Mouse (Mus musculus): ENCODE results near the gene Ctdspl.

The Ctdspl gene

GRCm38 (mm10) chr9:119058245-119058644 is 132.0 kb downstream of the Ctdspl start:
- no peak for DNase-seq (ENCODE audit: low read depth, low spot score)

DNA sequence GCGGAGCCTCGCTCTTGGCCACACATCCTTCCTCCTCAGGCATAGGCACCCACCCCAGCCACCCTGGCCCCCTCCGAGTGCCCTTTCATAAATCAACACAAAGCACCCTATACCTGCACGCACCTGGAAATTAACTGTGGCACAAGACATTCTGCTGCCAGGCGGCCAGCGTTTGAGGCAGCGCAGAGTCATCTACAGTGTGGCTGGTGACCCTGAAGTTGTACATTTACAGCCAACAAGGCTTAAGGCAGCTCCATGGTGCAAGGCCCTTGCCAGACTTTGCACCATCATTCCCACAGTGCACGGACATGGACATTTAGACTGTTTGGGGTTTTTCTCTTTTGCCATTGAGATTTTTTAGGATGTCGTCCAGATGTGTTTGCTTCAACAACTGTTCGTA is 134.4 kb downstream of the Ctdspl start:
- no peak for DNase-seq (ENCODE audit: low read depth, low spot score)

DNA sequence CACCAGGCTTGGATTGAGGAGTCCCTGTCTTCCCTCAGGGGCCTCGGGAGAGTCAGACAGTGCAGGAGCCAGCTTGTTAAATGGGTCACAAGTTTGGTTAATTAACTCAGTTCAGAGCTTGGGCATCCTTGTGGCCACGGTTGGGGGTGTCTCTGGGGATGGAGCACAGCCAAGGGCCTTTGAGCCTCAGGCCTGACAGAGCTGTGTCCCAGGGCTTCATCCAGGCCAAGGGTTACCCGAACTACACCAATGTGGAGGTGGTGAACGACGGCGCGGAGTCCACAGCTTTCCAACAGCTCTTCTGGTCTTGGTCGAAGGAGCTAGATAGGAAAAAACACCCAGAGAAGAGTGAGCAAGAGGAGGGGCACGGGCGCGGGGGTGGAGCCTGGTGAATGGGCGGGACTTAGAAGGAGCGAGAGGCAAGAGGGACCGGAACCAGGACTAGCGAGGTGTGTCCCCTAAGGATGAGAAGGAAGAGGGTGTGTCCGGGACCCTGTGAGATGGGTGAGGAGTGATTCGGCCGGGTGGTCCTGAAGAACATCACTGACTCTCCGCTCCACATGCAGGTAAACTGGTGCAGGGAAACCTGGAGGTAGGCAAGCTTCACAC is 136.9 kb downstream of the Ctdspl start:
- peak; percentile 79 for DNase-seq (ENCODE audit: low read depth, low spot score)

DNA sequence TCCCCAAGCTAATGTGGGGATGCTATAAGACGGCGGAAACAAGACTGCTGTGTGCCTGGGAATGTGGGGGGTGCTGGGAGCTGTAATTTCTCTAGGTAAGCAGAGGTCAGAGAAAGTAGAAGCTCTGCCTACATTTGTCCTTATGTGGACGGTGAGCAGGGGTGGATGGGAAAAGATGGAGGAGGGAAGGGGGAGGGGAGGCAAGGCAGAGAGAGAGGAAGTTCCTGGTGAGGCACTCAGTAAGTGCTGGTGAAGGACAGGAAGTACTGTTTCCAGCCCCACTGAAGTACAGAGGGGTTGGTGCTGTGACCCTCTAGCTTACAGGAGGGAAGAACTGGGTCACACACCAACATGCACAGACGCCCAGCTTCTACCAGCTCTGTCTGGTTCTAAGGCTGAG is 138.0 kb downstream of the Ctdspl start:
- DNase-seq (ENCODE audit: low read depth, low spot score): no peak

DNA sequence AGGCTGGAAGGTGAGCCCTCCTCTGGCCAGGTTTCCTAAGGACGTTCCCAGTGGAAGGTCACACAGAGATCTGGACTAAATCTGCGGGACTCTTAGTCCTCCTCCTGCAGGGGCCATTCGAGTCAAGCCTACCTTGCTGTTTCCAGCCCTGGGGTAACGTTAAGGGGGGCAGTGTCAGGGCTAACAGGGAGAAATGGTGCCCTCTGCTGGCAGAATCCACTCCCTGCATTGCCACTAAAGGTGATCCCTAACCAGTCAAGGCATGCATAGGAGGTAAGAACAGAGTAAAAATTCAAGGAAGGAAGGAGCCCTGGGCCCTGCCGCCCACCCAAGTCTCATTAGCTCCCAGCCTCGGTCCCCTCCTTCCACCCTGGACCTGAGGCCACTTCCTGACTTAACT is 141.3 kb downstream of the Ctdspl start:
- DNase-seq (ENCODE audit: low read depth, low spot score): peak; percentile 72

- no peak for DNase-seq (ENCODE audit: low read depth, low spot score)
Observed at GRCm38 (mm10) chr9:119068266-119068665, 142.0 kb downstream of the Ctdspl start.

GRCm38 (mm10) chr9:119070173-119070825 is 144.0 kb downstream of the Ctdspl start:
- no peak for DNase-seq (ENCODE audit: low read depth, low spot score)

- DNase-seq (ENCODE audit: low read depth, low spot score): peak; percentile 78
Observed at GRCm38 (mm10) chr9:119071786-119072185, 145.5 kb downstream of the Ctdspl start.

- no peak for DNase-seq (ENCODE audit: low read depth, low spot score)
Observed at GRCm38 (mm10) chr9:119073184-119073895, 147.1 kb downstream of the Ctdspl start.

DNA sequence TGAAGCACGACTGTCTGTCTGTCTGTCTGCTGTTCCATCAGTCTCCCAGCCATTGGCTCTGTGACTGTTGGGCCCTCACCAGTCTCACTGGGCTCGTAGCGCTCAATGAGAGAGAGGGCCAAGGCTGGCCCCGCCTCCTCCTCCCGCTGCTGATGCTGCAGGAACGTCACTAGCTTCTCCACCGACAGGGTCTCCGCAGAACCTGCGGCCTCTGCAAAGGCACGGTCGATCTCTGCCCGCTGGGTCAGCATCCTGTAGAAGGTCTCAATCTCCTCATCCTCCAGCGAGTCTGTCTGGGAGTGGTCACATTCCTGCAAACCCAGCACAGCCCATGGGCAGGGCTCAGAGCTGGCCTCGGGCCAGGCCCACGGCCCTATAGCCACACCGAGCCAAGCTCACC is 149.4 kb downstream of the Ctdspl start:
- DNase-seq (ENCODE audit: low read depth, low spot score): peak; percentile 68

DNA sequence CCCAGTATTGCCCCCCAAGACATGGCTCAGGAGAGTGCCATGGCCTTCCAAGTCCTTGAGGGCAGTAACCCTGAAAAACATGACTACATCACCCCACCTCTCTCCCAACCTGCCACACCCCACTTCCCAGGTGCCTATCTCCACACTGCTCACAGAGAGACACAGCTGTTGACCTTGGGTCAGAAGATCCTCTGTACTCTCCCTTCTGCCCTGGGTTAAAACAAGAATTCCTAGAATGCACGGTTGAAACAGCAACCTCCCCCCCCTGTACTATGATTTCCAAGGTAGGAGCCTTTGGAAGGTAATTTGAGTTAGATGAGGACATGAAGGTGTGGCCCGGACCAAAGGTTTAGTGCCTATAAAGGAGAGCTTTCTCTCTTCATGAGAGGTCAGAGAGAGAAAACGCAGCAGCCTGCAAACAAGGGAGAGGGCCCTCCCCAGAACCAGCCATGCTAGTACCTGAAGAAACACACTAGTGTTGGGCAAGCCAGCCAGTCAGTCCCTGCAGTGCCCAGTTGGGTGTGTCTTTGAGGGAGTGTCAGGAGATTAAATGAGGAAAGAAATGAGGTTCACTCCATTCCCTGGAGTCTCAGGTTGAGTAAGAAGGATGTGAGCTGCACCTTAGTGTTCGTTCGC is 153.9 kb downstream of the Ctdspl start:
- DNase-seq (ENCODE audit: low read depth, low spot score): peak; percentile 56

GRCm38 (mm10) chr9:119082039-119082438 is 155.8 kb downstream of the Ctdspl start:
- DNase-seq (ENCODE audit: low read depth, low spot score): no peak

DNA sequence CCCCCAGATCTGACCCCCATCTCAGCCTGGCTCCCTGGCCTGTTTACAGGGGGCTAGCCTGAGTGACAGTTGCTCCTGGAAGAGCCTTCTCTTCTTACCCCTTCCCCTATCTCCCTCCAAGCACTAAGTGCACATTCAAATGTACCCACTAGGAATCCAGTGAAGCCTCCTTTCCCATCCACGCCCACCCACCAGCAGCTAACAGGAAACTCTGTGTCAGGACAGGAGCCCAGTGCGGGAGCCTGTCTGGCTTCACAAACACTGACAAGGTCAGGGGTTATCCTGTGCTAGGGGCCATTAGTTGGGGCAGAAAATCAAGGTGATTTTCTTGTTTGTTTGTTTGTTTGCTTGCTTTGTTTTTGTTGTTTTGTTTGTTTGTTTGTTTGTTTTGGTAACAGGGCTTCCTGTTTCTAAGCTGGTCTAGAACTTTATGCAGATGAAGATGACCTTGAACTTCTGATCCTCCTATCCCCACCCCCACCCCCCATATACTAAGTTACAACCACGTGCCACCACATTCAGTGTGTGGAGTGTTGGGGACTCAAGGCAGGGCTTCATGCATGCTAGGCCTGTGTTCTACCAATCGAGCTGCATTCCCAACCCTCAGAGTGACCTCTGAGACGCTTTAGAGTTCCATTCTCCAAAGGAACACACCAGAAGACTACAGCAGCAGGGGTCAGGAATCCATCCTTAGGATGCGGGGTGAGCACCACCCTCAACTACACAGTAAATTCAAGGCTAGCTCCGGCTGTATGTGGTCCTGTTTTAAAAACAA is 156.6 kb downstream of the Ctdspl start:
- peak; percentile 79 for DNase-seq (ENCODE audit: low read depth, low spot score)

DNA sequence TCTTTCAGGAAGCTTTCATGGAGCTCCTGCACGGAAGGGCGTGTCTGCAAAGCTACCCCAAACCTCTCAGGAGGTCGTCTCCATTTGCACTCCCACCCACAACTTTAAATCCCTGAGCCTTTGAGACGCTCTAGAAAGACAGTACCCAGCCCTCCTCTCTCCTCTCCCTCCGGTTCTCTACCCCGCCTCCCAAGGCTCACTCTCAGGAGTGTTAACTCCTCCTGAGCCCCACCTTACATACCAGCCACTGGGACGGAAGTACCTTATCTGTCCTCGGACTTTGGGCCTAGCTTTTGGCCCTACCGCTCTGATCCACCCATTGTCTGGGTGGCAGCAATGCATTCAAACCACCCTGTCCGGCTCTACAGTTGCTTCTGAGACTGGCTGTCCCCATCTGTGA is 157.7 kb downstream of the Ctdspl start:
- peak; percentile 76 for DNase-seq (ENCODE audit: low read depth, low spot score)

DNA sequence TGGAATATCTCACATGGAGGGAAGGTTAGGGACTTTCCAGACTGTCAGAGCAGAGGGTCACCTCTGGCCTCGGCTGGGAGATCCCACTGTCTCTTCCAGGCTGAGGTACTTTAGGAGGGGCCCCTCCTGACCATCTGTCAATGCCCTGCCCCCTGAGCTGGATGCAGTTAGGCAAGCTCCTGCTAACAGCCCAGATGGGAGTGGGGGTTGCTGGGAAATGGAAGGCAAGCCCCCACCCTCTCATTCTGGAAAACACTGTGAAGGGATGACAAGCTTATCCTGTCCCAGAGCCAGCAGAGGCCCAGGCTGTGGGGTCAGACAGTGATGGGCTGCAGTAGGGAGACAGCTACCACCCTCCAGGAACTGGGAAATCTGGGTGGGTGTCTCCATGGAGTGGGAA is 160.2 kb downstream of the Ctdspl start:
- no peak for DNase-seq (ENCODE audit: low read depth, low spot score)

GRCm38 (mm10) chr9:119087309-119087708 is 161.1 kb downstream of the Ctdspl start:
- DNase-seq (ENCODE audit: low read depth, low spot score): no peak

DNA sequence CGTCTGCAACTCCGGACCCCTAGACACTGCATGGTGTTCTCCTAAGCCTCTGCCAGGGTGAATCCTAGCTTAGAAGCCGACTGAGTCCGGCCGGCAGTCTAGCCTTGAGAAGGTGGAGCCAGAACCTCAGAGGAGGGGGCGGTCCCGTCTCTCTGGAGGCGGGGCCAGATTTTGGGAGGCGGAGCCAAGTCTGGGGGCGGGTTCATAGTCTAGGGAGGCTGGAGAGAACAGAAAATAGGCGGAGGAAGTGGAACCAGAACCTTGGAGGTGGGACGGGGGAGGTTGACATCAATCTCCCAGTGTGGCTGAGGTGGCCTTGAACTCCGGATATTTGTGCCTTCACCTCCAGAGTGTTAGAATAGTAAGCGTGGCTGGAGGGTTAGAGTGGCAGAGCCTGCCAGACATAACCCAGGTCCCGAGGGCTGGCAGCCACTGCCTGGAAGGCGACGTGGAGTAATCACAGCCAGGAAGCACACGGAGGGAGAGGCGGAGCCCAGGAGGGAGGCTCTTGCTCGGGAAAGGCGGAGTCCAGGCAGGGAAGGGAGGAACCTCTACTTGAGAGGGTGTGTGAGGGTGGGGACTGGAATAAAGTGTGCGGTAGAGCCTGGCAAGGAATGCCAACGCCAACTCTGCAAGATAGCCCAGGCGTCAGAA is 162.0 kb downstream of the Ctdspl start:
- peak; percentile 96 for DNase-seq (ENCODE audit: low read depth, low spot score)

GRCm38 (mm10) chr9:119089437-119089836 is 163.2 kb downstream of the Ctdspl start:
- DNase-seq (ENCODE audit: low read depth, low spot score): no peak

GRCm38 (mm10) chr9:119090462-119090861 is 164.2 kb downstream of the Ctdspl start:
- DNase-seq (ENCODE audit: low read depth, low spot score): no peak

DNA sequence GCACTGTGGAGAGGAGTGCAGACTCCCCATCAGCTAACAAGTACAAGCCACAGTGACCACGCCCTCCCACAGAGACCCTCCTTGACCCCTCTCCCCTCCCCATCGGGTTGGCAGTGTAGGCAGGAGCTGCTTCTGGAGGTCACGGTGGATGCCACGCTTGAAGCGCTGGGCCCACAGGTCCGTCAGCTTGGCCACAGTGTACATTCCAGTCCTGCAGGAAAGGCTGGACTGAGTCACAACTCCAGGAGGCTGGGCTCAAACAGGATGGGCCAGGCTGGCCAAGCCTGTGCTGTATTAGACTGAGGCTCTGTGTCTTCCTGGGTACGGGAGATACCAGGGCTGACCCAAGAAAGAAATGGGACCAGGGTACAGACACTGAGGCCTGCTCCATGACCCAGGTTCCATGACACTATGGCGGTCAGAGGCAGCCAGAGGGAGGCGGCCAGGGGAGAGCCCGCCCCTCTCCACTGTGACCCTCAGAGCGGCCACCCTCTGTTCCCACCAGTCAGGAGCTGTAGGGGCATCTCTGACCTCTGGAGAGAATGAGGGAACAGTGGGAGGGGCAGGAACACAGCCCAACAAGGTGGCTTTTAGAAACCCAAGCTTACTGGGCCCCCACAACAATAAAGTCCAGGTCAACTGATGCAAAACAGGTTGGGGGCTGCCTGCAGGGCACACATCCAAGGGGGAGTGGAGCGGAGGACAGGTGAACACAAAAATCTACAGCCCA is 165.5 kb downstream of the Ctdspl start:
- DNase-seq (ENCODE audit: low read depth, low spot score): no peak

Measured in ZHBTc4 (cell line).